Mouse (Mus musculus) small intestine, adult 2 months (tissue): Measurements from ENCODE around the gene Trip4.

Experiments used
- CTCF ChIP-seq: fragments of 200-500 bp; IDR thresholded peaks from 2 replicates; pipeline ENCODE4 v1.5.1; 2012; ENCODE audit warnings: low read depth, mild to moderate bottlenecking, control low read depth, inconsistent platforms, low read length, moderate library complexity, mixed read lengths; ENCODE audit not compliant: insufficient replicate concordance, insufficient read length; ENCODE audit errors: extremely low read depth
- POLR2A ChIP-seq: fragments of 200-500 bp; IDR thresholded peaks from 2 replicates; pipeline ENCODE4 v1.6.1; 2012; ENCODE audit warnings: low read depth, mild to moderate bottlenecking, control low read depth, inconsistent platforms, low read length, moderate library complexity

GRCm38 (mm10) chr9:65826226-65826587 lies 82.4 kb downstream of the Trip4 start:
- no peak for TF ChIP-seq POLR2A
- TF ChIP-seq CTCF, result no peak
